Mouse (Mus musculus) limb, embryonic 13.5 days (tissue): ENCODE measurements around the gene Atcay. TPM values are rescaled to one million over a fixed set of nuclear protein-coding genes. Genes with fewer than 3 reads are reported as not detected.
"Not testable (repeated sequence)": the region's sequence is repeated elsewhere in the genome, so short reads cannot be mapped to it uniquely, and the experiment has no call there.

Experiments used
- ATAC-seq: fragments of 200-750 bp; cut with Nextera tagmentation; 2 replicates; pipeline ENCODE4 v1.8.0; 2017; ENCODE audit warnings: low read depth, moderate number of reproducible peaks, moderate TSS enrichment; ENCODE audit not compliant: low FRiP score
- H3K27ac ChIP-seq: fragments of 300-500 bp; sonication (generic); 2 replicates; pipeline ENCODE4 v1.5.1; 2015; ENCODE audit warnings: inconsistent platforms, mild to moderate bottlenecking, moderate library complexity
- H3K27me3 ChIP-seq: fragments of 300-500 bp; sonication (generic); 2 replicates; pipeline ENCODE4 v1.6.1; 2015; ENCODE audit warnings: mild to moderate bottlenecking, inconsistent platforms
- H3K36me3 ChIP-seq: fragments of 300-500 bp; sonication (generic); 2 replicates; pipeline ENCODE4 v1.6.1; 2015; ENCODE audit warnings: inconsistent platforms, mild to moderate bottlenecking, moderate library complexity
- H3K4me1 ChIP-seq: fragments of 300-500 bp; sonication (generic); 2 replicates; pipeline ENCODE4 v1.6.1; 2015; ENCODE audit warnings: inconsistent platforms
- H3K4me2 ChIP-seq: fragments of 300-500 bp; sonication (generic); replicated peaks from 2 replicates; pipeline ENCODE4 v1.6.1; 2015; ENCODE audit warnings: inconsistent platforms, mild to moderate bottlenecking, moderate library complexity
- H3K4me3 ChIP-seq: fragments of 300-500 bp; sonication (generic); 2 replicates; pipeline ENCODE4 v1.5.1; 2015; ENCODE audit warnings: moderate library complexity, mild to moderate bottlenecking, inconsistent platforms
- H3K9ac ChIP-seq: fragments of 300-500 bp; sonication (generic); 2 replicates; pipeline ENCODE4 v1.6.1; 2015; ENCODE audit warnings: mild to moderate bottlenecking, inconsistent platforms
- H3K9me3 ChIP-seq: fragments of 300-500 bp; sonication (generic); 2 replicates; pipeline ENCODE4 v1.6.1; 2016; ENCODE audit warnings: inconsistent platforms
- WGBS: fragments of 180-500 bp; shearing (Covaris S2); methylation state at CpG from one replicate; pipeline ENCODE4 v1.1.7; 2015; 5-methylcytosine and 5-hydroxymethylcytosine counted together
- polyA plus RNA-seq: library from polyadenylated mRNA; unstranded; fragments of >200 nt; fragmentation: Nextera tagmentation; extraction: Ambion mirVana; gene quantifications from 2 replicates; pipeline ENCODE4 v1.2.1, GENCODE M21; 2015

Atcay gene
- polyA plus RNA-seq, 1 experiment from 2014 or later = 0.20 TPM

DNA sequence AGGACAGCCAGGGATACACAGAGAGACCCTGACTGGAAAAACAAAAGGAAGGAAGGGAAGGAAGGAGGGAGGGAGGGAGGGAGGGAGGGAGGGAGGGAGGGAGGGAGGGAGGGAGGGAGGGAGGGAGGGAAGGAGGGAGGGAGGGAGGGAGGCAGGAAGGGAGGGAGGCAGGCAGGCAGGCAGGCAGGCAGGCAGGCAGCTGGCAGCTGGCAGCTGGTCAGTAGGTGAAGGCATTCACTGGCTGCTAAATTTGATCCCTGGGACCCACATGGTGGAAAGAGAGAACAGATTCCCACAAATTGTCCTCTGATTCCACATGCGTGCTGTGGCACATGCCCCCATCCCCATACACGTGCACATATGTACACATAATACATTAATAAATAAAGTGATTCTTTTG, 8.0 kb upstream of the Atcay start:
- no peak overlapping the region for H3K27ac ChIP-seq
- no peak overlapping the region for H3K4me2 ChIP-seq
- peaks cover 20% of the 10 kb centered on the region for H3K4me1 ChIP-seq
- no peaks in the 10 kb centered on the region for H3K9me3 ChIP-seq
- H3K4me3 ChIP-seq = no peak overlapping the region
- no peak for ATAC-seq
- H3K27me3 ChIP-seq = peaks cover 65% of the 10 kb centered on the region
- WGBS = 69% methylated on average over 2 of the region's 2 CpGs
- H3K9ac ChIP-seq = no peak overlapping the region
- H3K36me3 ChIP-seq = peaks cover 5% of the 10 kb centered on the region

DNA sequence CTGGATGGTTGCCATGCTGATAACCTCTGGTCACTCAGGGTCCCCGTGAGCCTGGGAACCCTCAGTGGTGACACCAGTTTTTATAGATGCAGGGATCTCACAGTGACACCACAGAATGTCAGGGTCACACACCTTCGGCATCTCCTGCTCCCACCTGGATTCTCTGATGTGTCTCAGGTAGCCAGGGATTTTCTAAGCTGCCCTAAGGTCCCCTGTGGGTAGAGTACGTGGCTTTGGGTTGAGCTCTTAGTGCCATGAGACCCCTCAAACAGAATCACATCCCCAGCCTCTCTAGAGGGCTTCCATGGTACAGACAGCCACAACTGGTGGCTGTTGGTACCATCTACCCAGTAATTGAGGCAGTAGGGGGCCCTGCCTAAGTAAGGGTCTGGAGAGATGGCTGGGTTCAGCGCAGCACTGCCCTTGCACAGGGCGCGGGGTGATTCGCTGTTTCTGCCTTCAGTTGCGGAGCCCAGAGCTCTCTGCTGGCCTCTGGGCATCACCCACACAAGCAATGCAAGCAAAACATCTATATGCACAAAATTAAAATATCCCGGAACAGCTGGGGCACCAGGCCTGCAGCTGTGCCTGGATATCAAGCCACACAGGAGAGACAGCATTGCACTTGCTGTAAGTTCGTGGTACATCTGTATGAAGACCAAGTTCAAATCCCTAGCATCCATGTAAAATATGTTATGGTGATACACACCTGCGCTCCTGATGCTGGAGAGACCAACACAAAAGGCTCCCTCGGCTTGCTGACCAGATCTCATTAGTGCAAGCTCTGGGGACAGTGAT, 6.0 kb upstream of the Atcay start:
- no peaks in the 10 kb centered on the region for H3K9me3 ChIP-seq
- H3K27me3 ChIP-seq = peaks cover 61% of the 10 kb centered on the region
- ATAC-seq = no peak
- H3K4me1 ChIP-seq = peaks cover 24% of the 10 kb centered on the region
- H3K4me2 ChIP-seq = no peak overlapping the region
- H3K36me3 ChIP-seq = peaks cover 5% of the 10 kb centered on the region
- H3K9ac ChIP-seq = no peak overlapping the region
- no peak overlapping the region for H3K4me3 ChIP-seq
- H3K27ac ChIP-seq = no peak overlapping the region
- 86% methylated on average over 12 of the region's 12 CpGs for WGBS

- no peak for ATAC-seq
- Histone ChIP-seq H3K27ac (no peak overlapping the region), H3K9ac (no peak overlapping the region), H3K9me3 (no peaks in the 10 kb centered on the region), H3K4me1 (peaks cover 22% of the 10 kb centered on the region), H3K4me3 (no peak overlapping the region), H3K36me3 (no peaks in the 10 kb centered on the region), H3K4me2 (peak overlapping the region; percentile 80), H3K27me3 (peaks cover 61% of the 10 kb centered on the region)
- 78% methylated on average over 6 of the region's 6 CpGs for WGBS
Observed at GRCm38 (mm10) chr10:81234206-81234605, 3.6 kb upstream of the Atcay start.

- peaks cover 62% of the 10 kb centered on the region for H3K27me3 ChIP-seq
- no peak overlapping the region for H3K27ac ChIP-seq
- peak overlapping the region; percentile 80 for H3K4me2 ChIP-seq
- no peaks in the 10 kb centered on the region for H3K9me3 ChIP-seq
- ATAC-seq = no peak; the same call in none of the 2 replicates
- no peaks in the 10 kb centered on the region for H3K36me3 ChIP-seq
- peak overlapping the region; percentile 74 for H3K4me3 ChIP-seq
- H3K4me1 ChIP-seq = peaks cover 22% of the 10 kb centered on the region
- WGBS = under 1% methylated on average over 23 of the region's 28 CpGs
- H3K9ac ChIP-seq = peak overlapping the region; percentile 80
Observed at GRCm38 (mm10) chr10:81233226-81233585, 2.6 kb upstream of the Atcay start.

- H3K4me1 ChIP-seq = peaks cover 20% of the 10 kb centered on the region
- H3K27me3 ChIP-seq = peaks cover 62% of the 10 kb centered on the region
- peak within 1 kb of the TSS; percentile 74 for H3K4me3 ChIP-seq
- no peaks in the 10 kb centered on the region for H3K9me3 ChIP-seq
- H3K36me3 ChIP-seq = no peaks in the 10 kb centered on the region
- peak; percentile 70 for ATAC-seq
- peak within 1 kb of the TSS; percentile 80 for H3K4me2 ChIP-seq
- 9% methylated on average over 29 of the region's 29 CpGs for WGBS
- H3K27ac ChIP-seq = no peak within 1 kb of the TSS
- H3K9ac ChIP-seq = peak within 1 kb of the TSS; percentile 80
Observed at GRCm38 (mm10) chr10:81232580-81233225, 2.1 kb upstream of the Atcay start, which contains the start of gene Zfr2. TSS of gene Zfr2 (plus strand) at chr10:81233155.

DNA sequence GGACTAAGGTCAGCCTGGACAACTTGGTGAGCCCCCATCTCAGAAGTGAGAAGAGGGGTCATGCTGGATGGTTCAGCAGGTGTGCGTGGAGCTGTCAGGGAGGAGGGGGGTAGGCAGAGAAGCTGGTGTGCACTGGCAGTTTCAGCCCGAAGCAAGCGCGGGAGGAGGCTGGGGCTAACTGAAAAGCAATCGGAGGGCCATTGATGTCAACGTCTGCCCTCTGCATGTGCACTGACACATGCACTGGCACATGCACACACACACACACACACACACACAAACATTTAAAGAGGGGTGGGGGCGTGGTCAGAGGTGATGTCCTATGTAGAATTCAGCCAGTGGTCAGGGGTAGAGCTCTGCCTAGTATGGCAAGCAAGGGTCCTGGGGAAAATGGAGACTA, 803 bp upstream of the Atcay start:
- Histone ChIP-seq H3K27ac (no peak overlapping the region), H3K9me3 (no peaks in the 10 kb centered on the region), H3K9ac (no peak overlapping the region), H3K4me3 (peak overlapping the region; percentile 18; the same call in 1 of the 2 replicates), H3K27me3 (peaks cover 53% of the 10 kb centered on the region), H3K4me2 (no peak overlapping the region), H3K4me1 (peaks cover 15% of the 10 kb centered on the region), H3K36me3 (no peaks in the 10 kb centered on the region)
- ATAC-seq = no peak
- WGBS = 57% methylated on average over 7 of the region's 7 CpGs

DNA sequence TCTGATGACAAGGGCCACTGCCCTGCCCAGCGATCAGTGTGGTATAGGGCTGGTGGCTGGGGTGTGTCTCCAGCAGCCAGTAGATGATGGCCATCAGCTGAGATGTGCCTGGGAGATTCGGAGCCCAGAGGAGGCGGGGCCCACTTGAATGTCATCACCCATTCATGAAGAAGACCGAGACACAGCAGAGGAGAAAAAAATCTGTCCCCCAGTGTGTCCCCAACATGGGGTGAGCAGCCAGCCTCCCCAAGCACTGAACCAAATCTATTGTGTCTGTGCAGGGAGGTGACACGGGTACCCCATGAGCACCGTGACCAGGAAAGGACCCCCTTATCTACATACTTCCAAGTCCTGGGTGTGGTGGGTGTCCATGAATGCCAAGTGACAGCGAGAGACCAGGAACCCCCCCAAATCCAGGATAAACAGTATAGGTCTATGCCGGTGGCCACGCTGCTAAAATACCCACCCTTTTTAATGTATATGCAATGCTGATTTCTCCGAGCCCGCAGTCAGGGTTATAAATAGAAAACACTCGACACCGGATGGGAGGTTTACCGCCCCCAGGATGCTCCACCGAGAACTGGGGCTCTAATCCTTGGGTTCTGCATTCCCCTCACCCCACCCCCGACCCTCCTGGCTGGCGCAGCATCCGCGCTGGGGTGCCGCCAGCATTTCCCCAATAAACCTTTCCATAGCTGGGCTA, 747 bp downstream of the Atcay start:
- Histone ChIP-seq H3K9ac (peak overlapping the region; percentile 39; the same call in 1 of the 2 replicates), H3K27ac (no peak overlapping the region), H3K9me3 (no peaks in the 10 kb centered on the region), H3K4me1 (peaks cover 15% of the 10 kb centered on the region), H3K4me2 (peak overlapping the region; percentile 50), H3K27me3 (peaks cover 53% of the 10 kb centered on the region), H3K36me3 (no peaks in the 10 kb centered on the region), H3K4me3 (peak overlapping the region; percentile 20)
- WGBS = 13% methylated on average over 20 of the region's 20 CpGs
- ATAC-seq = no peak

GRCm38 (mm10) chr10:81223731-81224130, 6.9 kb downstream of the Atcay start:
- H3K9me3 ChIP-seq, H3K4me2 ChIP-seq, H3K4me3 ChIP-seq, H3K4me1 ChIP-seq, ATAC-seq, H3K9ac ChIP-seq, H3K36me3 ChIP-seq, H3K27ac ChIP-seq: not testable (repeated sequence)
- WGBS = 48% methylated on average over 2 of the region's 2 CpGs
- peaks cover 22% of the 10 kb centered on the region for H3K27me3 ChIP-seq

- Histone ChIP-seq H3K9ac (no peak overlapping the region), H3K9me3 (no peaks in the 10 kb centered on the region), H3K4me2 (no peak overlapping the region), H3K4me1 (no peaks in the 10 kb centered on the region), H3K27ac (no peak overlapping the region), H3K36me3 (no peaks in the 10 kb centered on the region), H3K4me3 (no peak overlapping the region), H3K27me3 (peaks cover 10% of the 10 kb centered on the region; the same call in 1 of the 2 replicates)
- no peak for ATAC-seq
- WGBS = 88% methylated on average over 5 of the region's 5 CpGs
Observed at GRCm38 (mm10) chr10:81221402-81222015, 9.1 kb downstream of the Atcay start.

- no peak for ATAC-seq
- 39% methylated on average over 7 of the region's 7 CpGs for WGBS
- Histone ChIP-seq H3K4me2 (no peak overlapping the region), H3K9ac (no peak overlapping the region), H3K4me3 (no peak overlapping the region), H3K27me3 (peaks cover 10% of the 10 kb centered on the region; the same call in 1 of the 2 replicates), H3K36me3 (no peaks in the 10 kb centered on the region), H3K9me3 (no peaks in the 10 kb centered on the region), H3K4me1 (no peaks in the 10 kb centered on the region), H3K27ac (no peak overlapping the region)
Observed at GRCm38 (mm10) chr10:81217964-81218363, 12.7 kb downstream of the Atcay start.

DNA sequence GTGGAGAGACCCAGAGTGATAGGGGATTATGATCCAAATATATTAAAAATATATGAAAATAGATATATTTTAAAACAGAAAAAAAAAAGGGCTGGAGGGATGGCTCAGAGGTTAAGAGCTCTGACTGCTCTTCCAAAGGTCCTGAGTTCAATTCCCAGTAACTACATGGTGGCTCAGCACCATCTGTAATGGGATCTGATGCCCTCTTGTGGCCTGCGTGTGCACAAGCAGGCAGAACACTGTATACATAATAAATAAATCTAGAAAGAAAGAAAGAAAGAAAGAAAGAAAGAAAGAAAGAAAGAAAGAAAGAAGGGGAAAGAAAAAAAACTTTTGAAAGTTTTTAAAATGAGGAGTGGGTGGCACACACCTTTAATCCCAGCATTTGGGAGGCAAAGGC, 13.4 kb downstream of the Atcay start:
- not testable (repeated sequence) for ATAC-seq, H3K9me3 ChIP-seq, H3K4me3 ChIP-seq, H3K4me1 ChIP-seq, H3K4me2 ChIP-seq, H3K27ac ChIP-seq, H3K36me3 ChIP-seq, H3K9ac ChIP-seq
- 19% methylated on average over 1 of the region's 1 CpGs for WGBS
- peaks cover 10% of the 10 kb centered on the region; the same call in 1 of the 2 replicates for H3K27me3 ChIP-seq

- no peak overlapping the region for H3K4me2 ChIP-seq
- peaks cover 7% of the 10 kb centered on the region; the same call in 1 of the 2 replicates for H3K9me3 ChIP-seq
- H3K27ac ChIP-seq = no peak overlapping the region
- H3K4me3 ChIP-seq = no peak overlapping the region
- no peaks in the 10 kb centered on the region for H3K4me1 ChIP-seq
- no peaks in the 10 kb centered on the region for H3K36me3 ChIP-seq
- H3K9ac ChIP-seq = no peak overlapping the region
- peaks cover 10% of the 10 kb centered on the region; the same call in 1 of the 2 replicates for H3K27me3 ChIP-seq
- ATAC-seq = no peak
- WGBS = 85% methylated on average over 6 of the region's 6 CpGs
Observed at GRCm38 (mm10) chr10:81216810-81217209, 13.8 kb downstream of the Atcay start.
